Mouse (Mus musculus) heart, postnatal 10 days (tissue): ENCODE measurements at regions not wholly inside any gene's neighbourhood (a gene's known extent, or its start where the extent isn't known, plus 50 kb on each side); places are given as distances from the start of the nearest gene placed in this dataset.

Experiments used
- DNase-seq, 2 experiments: peaks; one replicate each; pipeline ENCODE4 v3.0.0; 2021
- intact Hi-C: fragments of 180-260 bp; cut with DNase I; formaldehyde crosslinking; loops from one replicate; pipeline ENCODE4 v1.15.1; 2025

DNA sequence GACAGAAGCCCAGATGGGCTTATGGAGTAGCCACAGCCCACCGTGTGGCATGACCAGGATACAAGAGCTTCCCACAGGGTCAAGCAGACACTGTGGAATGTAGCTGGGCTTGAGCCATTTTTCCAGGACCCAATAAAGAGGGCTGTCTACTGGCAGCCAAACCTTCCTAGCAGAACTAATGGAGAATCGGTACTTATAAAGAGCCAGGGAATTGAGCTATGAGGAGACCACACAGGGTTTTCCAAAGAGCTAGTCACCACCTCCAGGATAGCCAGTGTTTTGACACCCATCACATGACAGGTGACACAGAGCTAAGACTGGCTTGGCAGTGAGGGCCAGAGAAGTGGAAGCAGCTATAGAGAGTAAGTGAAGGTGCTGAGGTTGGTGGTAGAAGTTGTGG lies 149.9 kb downstream of the Map2k4 start:
- intact Hi-C loops = loop anchor here (10.0 kb wide), 2 partner anchors 273 to 373 kb away; partner anchors contain the start of gene Myocd
- no peak for DNase-seq

DNA sequence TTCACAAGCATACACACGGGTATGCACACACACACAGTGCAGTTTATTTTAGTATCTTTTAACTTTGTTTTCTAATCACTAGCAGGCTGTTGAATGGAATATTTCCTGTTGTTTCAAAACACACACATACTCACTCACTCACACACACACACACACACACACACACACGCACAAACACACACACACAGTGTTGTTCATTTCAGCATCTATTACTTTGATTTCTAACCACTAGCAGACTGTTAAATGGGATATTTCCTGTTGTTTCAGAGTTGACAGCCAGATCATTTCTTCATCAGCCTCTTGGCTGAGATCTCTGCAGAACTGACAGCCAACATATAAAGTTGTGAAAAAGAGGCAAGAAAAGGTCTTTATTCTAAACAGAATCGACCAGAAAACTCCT lies 150.9 kb downstream of the Map2k4 start:
- no peak for DNase-seq
- intact Hi-C loops = loop anchor here (10.0 kb wide), 2 partner anchors 272 to 372 kb away; partner anchors contain the start of gene Myocd

DNA sequence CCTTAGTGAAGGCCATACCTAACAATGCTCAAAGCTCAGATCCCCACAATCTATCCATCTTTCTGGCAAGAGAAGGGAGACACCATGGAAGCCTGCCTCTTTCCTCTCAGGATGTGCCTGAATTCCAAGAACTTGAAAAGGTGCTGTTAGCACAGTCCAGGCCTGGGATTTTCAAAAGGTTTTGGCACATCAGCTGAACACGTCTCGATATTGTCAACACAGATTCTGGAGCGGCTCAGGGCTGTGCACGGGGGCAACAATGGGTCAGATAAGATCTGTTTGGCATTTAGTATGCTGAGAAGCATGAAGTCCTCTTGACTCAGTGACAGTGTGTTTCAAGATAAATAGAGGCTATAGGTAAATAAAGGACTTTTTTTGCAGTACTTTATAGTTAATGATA lies 152.8 kb downstream of the Map2k4 start:
- intact Hi-C loops = loop anchor here (10.0 kb wide), 2 partner anchors 271 to 371 kb away; partner anchors contain the start of gene Myocd
- peak; percentile 39 to 47 for DNase-seq

DNA sequence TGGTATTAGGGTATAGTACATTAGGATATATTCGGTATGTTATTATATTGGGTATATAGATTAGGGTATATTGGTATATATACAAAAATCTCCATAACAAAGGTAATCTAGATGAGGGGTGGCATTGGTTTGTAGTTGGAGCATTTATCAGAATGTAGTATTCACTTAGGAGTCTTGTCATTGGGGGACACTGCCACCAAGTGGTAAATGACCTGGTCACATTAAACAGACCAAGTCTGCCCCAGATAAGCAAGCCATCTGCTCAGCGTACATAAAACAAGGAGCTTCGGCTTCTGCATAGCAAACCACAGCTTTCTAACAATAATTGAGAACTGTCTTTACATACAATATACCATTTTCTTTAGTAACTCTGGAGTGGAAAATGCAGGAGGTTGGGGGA lies 156.9 kb downstream of the Map2k4 start:
- intact Hi-C loops = loop anchor here (5.0 to 10.0 kb wide), 3 partner anchors 266 to 434 kb away; partner anchors contain the start of gene Myocd
- DNase-seq = peak; percentile 55 to 64

DNA sequence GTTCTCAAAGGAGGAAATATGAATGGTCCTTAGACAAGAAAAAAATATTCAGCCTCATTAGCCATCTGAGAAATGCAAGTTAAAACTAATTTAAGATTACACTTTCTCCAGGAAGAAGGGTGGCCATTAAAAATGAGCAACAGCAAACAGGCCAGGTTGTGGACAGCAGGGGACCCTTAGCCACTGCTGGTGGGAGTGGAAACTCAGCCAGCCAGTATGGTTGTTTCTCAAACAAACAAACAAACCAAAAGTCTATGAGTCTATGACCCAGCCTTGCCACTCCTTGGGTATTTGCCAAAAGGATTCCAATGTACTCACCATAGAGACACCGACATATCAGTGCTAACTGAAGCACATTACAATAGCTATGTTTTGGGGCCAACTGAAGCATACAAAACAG lies 157.7 kb downstream of the Map2k4 start:
- intact Hi-C loops = loop anchor here (5.0 to 10.0 kb wide), 3 partner anchors 266 to 433 kb away; partner anchors contain the start of gene Myocd
- DNase-seq = no peak

DNA sequence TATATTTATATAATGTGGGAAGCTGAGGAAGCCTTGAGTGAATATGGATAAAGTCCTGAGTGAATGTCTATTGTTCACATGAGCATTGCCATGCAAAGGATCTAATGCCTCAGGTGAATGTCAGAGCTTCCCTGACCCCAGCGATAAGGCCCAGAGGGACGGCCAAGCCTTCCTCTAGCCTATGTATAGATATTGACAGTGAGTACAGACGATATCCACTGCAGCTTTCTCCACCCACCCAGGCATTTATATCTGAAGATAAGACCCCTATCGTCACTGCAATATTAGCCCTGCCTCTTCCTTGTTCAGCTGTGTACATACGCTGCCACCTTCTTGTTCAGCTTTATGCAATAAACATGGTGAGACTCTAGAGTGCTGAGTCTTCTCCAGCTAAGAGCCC lies 158.8 kb downstream of the Map2k4 start:
- intact Hi-C loops = no loop called here
- DNase-seq = no peak

DNA sequence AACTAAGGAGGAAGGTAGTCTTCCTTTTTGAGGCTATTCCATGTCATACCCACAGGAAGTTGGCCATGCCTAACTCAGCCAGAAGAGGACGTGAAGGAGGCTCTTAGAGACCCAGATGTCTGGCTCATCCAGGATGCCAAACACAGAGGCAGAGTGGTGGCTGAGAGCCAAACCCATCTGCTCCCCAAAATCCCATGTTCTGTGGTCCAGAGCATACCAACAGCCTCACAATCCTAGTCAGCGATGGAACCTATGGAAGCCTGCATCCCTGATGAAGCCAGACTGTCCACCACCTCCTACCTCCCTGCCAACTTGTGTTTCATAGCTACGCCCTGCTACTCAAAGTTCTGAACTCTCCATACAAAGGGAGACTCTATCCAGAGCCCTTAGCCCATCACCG lies 169.1 kb downstream of the Map2k4 start:
- DNase-seq = no peak

DNA sequence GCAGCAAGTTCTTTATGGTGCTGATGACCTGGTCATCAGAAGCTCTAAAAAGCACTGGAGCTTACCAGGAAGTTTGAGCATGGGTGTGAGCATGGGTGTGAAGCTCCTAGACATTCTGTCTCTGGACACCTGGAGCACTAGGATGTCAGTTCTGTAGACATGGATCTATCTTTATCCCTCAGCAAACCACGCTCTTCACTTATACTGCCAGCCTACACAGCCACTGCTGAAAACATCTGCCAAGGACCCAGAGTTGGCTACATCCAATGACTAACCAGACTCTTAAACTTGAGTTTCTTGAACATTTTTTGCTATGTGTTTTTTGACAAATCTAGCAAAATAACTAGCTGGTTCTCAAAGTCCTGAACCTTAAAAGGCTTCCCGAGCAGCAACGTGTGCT lies 177.6 kb downstream of the Map2k4 start:
- intact Hi-C loops = no loop called here
- DNase-seq = no peak

More for the DNA sequence above, 169.1 kb downstream of the Map2k4 start:
- intact Hi-C loops = no loop called here

DNA sequence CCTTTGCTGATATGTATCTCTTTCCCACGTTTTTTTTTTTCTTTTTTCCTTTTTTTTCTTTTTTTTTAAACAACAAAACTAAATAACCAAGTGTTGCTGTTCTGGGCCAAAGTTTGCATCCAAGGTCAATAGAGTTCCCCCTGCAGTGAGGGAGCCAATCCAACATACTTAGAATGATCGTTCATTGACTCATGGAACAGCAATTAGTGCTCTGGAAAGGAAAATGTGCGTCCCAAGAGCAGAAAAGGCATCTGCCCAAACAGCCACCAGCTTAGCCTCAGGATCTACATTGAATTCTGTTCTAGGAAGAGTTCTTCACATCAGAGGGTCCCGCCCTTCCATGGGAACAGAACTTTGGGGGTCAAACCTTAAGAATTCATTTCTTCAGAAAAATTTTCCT lies 179.0 kb downstream of the Map2k4 start:
- intact Hi-C loops = no loop called here
- no peak for DNase-seq

DNA sequence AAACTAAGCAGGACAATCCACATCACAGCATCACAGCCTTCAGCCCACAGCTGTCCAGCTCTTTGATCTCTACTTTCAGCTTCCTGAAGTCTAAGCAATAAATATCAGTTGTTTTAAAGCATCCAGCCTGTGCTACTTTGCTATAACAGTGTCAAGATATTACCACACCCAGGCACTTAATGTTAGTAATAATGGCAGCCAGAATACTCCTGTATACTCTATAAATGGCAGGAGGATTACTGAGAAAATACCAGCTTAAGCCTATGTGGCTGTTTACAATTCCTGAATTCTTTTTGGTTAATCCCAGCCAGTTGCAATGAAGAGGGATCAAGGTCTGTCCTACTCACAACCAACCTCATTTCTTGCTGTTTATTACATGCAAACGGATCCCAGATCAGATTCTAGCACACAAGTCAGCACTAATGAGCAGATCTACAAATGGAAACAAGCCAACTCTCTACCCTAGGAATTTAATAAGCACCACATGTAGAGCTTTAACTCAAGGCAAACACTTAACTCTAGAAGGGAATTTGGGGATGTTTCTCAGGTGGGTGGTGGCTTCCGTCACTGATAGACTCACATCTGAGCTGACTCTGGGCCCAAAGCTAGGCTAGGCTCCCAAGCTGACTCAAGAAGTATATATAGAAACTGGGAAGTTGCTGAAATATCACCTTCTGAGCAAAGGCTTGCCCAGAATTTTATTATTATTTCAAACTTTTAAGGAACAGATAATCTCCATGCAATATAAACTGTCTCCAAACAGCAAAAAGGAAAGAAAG lies 190.6 kb downstream of the Map2k4 start:
- intact Hi-C loops = no loop called here
- no peak for DNase-seq

DNA sequence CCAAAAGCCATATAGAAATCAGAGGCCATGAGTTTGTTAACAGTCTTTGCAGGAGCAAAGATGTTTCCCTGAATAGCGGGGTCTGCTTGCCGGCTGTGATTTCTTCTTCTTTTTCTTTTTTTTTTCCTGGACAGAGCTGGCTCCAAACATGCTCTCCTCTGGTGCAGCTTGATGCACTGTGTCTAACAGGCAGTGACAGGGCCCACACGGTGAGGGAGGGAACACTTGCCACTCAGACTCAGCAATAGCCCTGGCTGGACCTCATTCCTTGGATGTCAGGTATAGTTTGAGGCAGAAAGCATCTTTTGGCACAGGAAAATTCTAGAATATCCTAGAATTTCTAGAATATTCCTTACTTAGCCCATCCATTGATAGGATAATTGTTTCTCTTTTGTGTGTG lies 199.6 kb downstream of the Map2k4 start:
- DNase-seq = no peak
- intact Hi-C loops = no loop called here

DNA sequence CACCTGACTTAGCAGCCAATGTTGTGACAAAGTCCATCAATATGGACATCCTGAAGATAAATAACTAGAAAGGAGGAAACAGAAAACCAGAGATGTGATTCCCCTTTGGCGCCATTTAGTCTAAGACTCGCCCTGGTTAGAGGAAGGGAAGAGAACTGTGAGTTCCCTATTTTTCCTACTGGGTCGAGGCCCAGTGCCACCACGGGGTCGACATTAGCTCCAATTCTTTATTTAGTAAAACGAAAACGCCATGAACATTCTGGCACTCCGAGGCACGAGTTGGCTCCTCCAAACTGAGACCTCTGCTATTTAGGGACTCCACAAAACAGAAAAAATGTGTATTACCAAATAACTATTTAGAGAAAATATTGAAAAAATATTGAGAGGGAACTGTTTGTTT lies 220.3 kb downstream of the Map2k4 start:
- DNase-seq = no peak
- intact Hi-C loops = no loop called here

DNA sequence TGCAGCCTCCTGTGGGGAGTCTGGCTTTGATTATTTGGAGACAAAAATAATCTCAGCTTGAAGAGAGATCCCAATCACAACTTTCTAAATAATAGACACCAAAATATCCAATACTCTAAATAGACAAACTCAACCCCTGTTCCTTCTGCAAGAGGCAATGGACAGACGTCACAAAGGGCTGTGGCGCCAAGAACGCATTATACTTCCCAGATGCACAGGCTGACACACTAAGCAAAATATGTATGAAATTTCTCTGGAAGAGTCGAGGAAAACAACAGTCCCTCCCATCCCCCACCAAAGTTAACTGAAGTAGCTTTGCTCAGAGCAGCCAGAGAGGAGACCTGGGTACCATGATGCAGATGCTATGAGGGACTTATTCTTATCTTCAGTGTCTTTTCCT lies 229.9 kb downstream of the Map2k4 start:
- DNase-seq = no peak
- intact Hi-C loops = no loop called here

DNA sequence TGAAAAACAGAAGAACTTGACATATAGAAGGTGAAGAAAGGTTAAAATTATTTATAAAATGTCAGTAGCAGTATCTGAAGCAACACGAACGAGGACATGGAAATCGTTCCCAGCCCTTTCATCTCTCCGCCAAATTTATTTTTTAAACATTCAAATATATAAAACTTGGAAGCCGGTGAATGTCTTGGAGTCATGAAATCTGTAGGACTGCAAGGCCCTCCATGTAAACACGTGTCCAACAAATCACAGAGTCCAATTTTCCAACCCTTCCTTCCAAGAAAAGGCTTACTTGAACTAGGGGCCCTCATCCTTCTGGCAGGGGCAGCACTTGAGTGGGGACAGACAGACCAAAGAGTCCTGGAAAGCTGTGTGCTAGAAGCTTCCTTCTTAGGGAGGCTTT lies 237.0 kb downstream of the Map2k4 start:
- intact Hi-C loops = no loop called here
- DNase-seq = no peak

DNA sequence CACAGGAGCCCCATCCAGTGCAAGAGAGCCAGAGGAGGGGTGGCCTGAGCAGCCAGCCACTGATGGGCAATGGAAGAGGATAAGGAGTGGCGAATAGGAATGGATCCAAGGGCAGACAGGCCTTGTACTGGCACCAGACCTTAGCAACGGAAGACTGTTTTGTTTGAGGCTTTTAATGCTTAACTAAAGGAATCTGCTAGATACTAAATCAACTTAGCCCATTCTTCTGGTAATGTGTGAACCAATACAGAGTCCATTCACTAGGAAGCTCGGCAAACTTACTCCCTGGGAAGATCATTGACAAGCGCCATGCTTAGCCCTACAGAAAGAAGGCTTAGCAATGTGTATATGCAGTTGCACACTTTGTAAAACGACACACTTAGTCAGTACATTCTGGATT lies 243.8 kb downstream of the Map2k4 start:
- intact Hi-C loops = no loop called here
- no peak for DNase-seq

DNA sequence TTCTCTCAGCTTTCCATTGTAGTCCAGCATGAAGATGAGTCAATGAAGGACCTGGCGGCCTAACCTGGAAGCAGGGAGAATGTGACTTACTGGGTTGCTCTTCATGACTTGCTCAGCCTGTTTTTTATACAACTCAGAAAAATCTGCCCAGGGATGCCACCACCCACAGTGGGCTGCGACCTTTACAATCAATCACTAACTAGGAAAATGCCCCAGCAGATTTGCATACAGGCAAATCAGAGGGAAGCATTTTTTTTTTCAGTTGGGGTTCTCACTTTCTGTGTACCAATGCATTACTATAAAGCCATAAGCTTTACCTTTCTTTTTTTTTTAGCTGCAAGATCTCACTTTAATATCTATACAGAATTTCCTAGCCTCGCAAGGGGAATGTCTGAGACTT lies 244.5 kb downstream of the Map2k4 start:
- no peak for DNase-seq
- intact Hi-C loops = no loop called here

DNA sequence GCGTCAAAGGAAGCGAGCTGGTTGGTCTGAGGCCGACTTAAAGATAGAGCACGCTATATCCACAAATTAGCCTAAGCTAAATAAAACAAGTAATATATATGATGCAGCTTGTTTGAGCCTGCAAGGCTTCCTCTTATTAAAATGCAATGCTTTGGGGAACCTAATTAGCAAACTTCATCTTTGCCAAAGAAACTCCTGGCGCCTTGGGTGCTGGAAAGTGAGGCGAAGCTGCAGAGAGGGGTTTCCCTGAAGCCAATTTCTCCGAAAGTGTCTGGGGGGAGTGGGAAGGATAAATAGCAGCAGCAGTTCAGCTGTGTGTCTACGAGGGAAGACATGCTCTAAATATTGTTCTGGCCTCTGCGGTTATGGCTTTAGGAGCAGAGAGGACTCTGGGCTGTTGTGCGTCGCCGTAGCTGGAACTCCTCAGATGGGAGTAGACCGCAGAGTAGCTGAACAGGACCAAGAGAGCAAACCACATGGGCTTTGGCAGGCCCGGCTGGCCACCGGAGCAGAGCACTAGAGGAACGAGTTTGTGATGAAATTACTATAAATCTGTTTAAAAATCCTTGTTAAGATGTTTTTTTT lies 251.0 kb downstream of the Map2k4 start:
- intact Hi-C loops = no loop called here
- no peak for DNase-seq

DNA sequence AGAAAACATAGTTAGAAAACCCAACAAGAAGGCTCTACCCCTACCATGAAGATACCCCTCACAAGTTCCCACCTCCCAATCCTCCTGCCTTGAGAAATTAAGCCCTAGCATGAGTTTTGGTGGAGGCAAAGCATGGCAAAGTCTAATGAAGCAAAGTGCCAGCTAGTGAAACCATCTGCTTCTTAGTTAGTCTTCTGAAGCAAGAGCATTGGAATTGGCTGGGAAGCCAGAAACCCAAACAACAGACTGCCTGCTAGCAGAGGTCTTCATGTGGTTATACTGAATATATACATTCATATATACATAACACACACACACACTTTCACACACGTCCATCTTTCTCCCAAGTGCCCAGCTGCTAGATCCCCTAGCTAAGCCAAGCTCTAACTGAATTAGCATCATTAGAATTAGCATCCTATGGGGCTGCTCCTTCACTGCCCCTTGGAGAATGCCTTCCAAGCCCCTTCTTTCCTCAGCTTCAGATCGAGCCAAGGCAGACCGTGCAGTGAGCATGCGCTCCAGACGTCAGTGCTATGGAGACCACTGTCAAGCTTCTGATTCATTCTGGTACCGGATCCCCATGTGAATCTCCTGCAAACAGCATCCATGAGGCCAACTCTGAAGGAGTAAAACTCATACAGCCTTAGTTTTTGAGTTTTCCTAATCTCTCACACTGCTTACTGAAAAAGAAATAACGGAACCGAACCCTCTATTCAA lies 252.2 kb downstream of the Map2k4 start:
- DNase-seq = no peak
- intact Hi-C loops = no loop called here

DNA sequence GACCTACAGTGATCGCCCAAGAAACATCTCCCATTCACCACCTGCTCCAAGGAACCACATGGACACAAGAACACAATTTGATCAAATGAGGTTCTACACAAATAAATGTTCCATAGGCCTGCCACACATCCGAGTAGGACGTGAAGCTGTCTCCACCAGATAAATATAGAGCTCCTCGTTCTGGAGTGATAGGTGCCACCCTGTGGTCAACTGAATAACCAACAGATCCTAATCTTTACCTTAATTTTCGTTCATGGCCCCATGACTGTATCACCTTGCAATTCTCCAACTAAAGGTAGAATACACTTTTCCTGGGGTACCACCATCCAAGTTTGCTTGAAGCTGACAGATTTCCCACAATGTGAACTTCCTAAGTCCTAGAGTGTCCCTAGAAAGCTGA lies 257.4 kb downstream of the Map2k4 start:
- intact Hi-C loops = no loop called here
- DNase-seq = peak in 1 of 2 experiments; percentile 3

DNA sequence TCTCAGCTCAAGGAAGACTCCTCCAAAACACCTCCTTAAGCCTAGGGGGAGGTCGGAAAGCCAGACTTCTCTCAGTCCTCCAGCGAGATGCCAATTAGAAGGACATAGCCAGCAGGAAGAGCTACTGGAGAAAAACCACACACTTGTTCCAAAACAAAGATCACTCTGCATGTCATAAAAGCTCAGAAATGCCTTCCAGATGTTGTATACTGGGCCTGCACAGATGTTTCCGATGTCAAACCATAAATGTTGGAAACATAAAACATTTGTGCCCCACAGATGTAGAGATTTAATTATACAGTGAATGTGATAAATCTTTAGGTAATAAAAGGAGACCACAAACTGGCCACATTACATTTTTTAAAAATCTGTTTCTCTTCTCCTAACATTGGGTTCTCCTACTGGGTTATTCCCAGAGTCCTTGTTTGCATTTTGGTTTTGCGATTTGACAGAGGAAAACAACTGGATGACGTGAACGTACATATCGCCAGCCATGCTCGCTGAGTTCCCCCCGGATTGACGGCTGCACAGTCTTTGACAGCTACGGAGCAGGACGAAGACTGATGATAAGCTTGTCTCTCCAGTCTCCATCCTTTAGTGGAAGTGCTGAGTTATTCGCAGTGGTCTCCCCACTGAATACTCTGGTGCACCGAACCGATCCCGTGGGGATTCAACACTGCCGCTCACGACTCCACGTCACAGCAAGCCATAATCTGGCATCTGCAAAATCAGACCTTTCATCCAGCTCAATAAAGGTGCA lies 235.5 kb upstream of the Myocd start:
- intact Hi-C loops = no loop called here
- DNase-seq = no peak

DNA sequence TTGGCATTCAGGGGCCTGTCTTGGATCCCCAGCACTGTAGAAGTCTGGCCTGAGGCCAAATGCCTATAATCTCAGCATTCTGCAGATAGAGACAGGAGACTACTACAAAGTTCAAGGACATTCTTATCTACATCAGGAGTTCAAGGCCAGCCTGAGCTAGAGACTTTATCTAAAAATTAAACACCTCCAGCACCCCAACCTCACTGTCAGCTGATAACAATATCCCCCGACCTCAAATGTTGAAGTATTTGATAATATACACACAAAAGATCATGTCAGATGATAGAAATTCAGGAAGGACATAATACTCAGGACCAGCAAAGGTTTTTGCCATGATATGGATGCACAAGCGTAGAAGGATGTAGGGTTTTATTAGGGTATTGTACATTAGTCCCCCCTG lies 228.2 kb upstream of the Myocd start:
- no peak for DNase-seq
- intact Hi-C loops = no loop called here
